In the genomic region with DNA sequence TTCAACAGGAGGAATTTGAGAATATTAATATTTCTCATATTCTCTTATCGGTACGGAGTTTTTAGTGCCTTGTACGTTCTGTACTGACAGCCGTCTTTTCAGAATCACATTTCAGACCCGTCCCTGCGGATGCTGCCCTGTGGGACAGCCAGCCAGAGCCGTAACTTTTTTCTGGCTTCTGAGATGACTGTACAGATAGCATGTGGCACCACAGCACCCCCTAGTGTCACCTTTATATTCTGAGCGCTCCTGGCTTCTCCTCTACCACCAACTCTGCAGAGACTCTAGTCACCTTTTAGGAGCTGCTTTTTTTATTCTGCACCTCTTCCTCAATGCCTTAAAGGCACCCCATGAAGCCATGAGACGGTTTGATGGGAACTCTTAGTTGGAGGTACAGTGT, we compare ENCODE assay signal across 8 mouse cellular contexts. TPM values are rescaled to one million over a fixed set of nuclear protein-coding genes. Genes with fewer than 3 reads are reported as not detected.
A peak's percentile ranks its signal among the peaks of the same experiment; 100 is the strongest.
DNase-seq lines count a peak whose midpoint lies in the region; ATAC-seq and TF ChIP-seq lines count a peak whose summit lies in the region.

No protein-coding gene starts in this region.

- 10% methylated on average over 9 of the region's 9 CpGs for WGBS in heart, embryonic 13.5 days
- WGBS in kidney, embryonic 16.5 days = 6% methylated on average over 9 of the region's 9 CpGs
- WGBS in lung, embryonic 14.5 days = 7% methylated on average over 9 of the region's 9 CpGs

- H3K4me2 ChIP-seq in heart, embryonic 13.5 days = peak overlapping the region; percentile 65
- H3K4me2 ChIP-seq in kidney, embryonic 16.5 days (replicated peaks; ENCODE audit: low read depth, low read length) = peak overlapping the region; percentile 54
- H3K4me2 ChIP-seq in lung, embryonic 14.5 days = peak overlapping the region; percentile 56

- H3K4me1 ChIP-seq in ES-E14 (ENCODE audit: control insufficient read depth in 2 of 2, insufficient read depth in 2 of 2, low read length in 2 of 2, poor library complexity in 1 of 2) = peaks cover 0 to 7% of the 10 kb centered on the region in 2 experiments; a peak in 2 of 4 replicates
- H3K4me1 ChIP-seq in brown adipose tissue, adult 24 weeks (ENCODE audit: control insufficient read depth, insufficient read depth, insufficient read length, low read length) = no peaks in the 10 kb centered on the region
- H3K4me1 ChIP-seq in erythroblast, embryonic 14.5 days (ENCODE audit: control insufficient read depth) = peaks cover 29% of the 10 kb centered on the region
- peaks cover 33% of the 10 kb centered on the region for H3K4me1 ChIP-seq in heart, embryonic 13.5 days
- H3K4me1 ChIP-seq in kidney, embryonic 16.5 days (ENCODE audit: insufficient read depth, low read length) = peaks cover 26% of the 10 kb centered on the region
- peaks cover 10% of the 10 kb centered on the region; the same call in 1 of the 2 replicates for H3K4me1 ChIP-seq in lung, embryonic 14.5 days (ENCODE audit: insufficient read depth)

- no peaks in the 10 kb centered on the region for H3K27me3 ChIP-seq in erythroblast, embryonic 14.5 days (ENCODE audit: control insufficient read depth)
- no peaks in the 10 kb centered on the region for H3K27me3 ChIP-seq in heart, embryonic 13.5 days (replicated peaks)
- no peaks in the 10 kb centered on the region for H3K27me3 ChIP-seq in kidney, embryonic 16.5 days (ENCODE audit: insufficient read depth, low read length)
- H3K27me3 ChIP-seq in lung, embryonic 14.5 days (ENCODE audit: insufficient read depth, low read length) = no peaks in the 10 kb centered on the region

- in situ Hi-C loops in ES-E14 (cut with MboI; ENCODE audit: low sequenced_read_pairs in 2 of 2, unreplicated experiment in 2 of 2) = no loop called here

- H3K27ac ChIP-seq in ES-E14 (ENCODE audit: insufficient read depth, low read depth, low read length, poor library complexity, severe bottlenecking) = no peak overlapping the region
- H3K27ac ChIP-seq in brown adipose tissue, adult 24 weeks (replicated peaks; ENCODE audit: low read depth, low read length) = peak overlapping the region; percentile 54
- H3K27ac ChIP-seq in heart, embryonic 13.5 days (replicated peaks) = peak overlapping the region; percentile 80
- H3K27ac ChIP-seq in kidney, embryonic 16.5 days (ENCODE audit: low read length) = peak overlapping the region; percentile 89
- peak overlapping the region; percentile 61 for H3K27ac ChIP-seq in lung, embryonic 14.5 days (ENCODE audit: low read depth)

- peak overlapping the region in 1 of 2 experiments; percentile 8; a peak in 1 of 4 replicates for H3K4me3 ChIP-seq in ES-E14 (ENCODE audit: insufficient read depth in 1 of 2, low read depth in 1 of 2, low read length in 2 of 2, poor library complexity in 1 of 2, severe bottlenecking in 1 of 2)
- peak overlapping the region; percentile 31; the same call in 1 of the 2 replicates for H3K4me3 ChIP-seq in brown adipose tissue, adult 24 weeks (ENCODE audit: insufficient read depth, low read depth, low read length)
- H3K4me3 ChIP-seq in erythroblast, embryonic 14.5 days (replicated peaks) = peak overlapping the region; percentile 45
- peak overlapping the region; percentile 33 for H3K4me3 ChIP-seq in heart, embryonic 13.5 days
- H3K4me3 ChIP-seq in kidney, embryonic 16.5 days (ENCODE audit: low read length) = peak overlapping the region; percentile 30
- H3K4me3 ChIP-seq in lung, embryonic 14.5 days (ENCODE audit: low read depth, low read length) = peak overlapping the region; percentile 14; the same call in 1 of the 2 replicates

- TF ChIP-seq CTCF in lung, embryonic 14.5 days (IDR thresholded peaks at IDR 0.05; ENCODE audit: low read depth) = peak; percentile 88

- peak; percentile 63 for DNase-seq in ES-E14 (ENCODE audit: low read depth, low spot score)
- peak; percentile 95 for DNase-seq in lung, embryonic 14.5 days
- peak; percentile 59 to 86 for DNase-seq in thymus, postnatal 10 days (ENCODE audit: low spot score in 2 of 2)

- H3K9me3 ChIP-seq in ES-E14 (ENCODE audit: control insufficient read depth, insufficient read depth, low read depth, low read length) = no peaks in the 10 kb centered on the region
- no peaks in the 10 kb centered on the region for H3K9me3 ChIP-seq in erythroblast, embryonic 14.5 days (ENCODE audit: control insufficient read depth, low read length)
- 0 out of 2 replicates have a peak, but pooled peaks cover 2% of the 10 kb centered on the region for H3K9me3 ChIP-seq in heart, embryonic 13.5 days
- no peaks in the 10 kb centered on the region for H3K9me3 ChIP-seq in kidney, embryonic 16.5 days (ENCODE audit: low read length)
- H3K9me3 ChIP-seq in lung, embryonic 14.5 days (ENCODE audit: low read depth, low read length) = no peaks in the 10 kb centered on the region

- peaks cover 2% of the 10 kb centered on the region; the same call in 1 of the 2 replicates for H3K36me3 ChIP-seq in ES-E14 (ENCODE audit: control insufficient read depth, insufficient read depth, low read length, poor library complexity, severe bottlenecking)
- H3K36me3 ChIP-seq in erythroblast, embryonic 14.5 days (ENCODE audit: control insufficient read depth) = peaks cover 13% of the 10 kb centered on the region
- peaks cover 13% of the 10 kb centered on the region for H3K36me3 ChIP-seq in heart, embryonic 13.5 days
- H3K36me3 ChIP-seq in kidney, embryonic 16.5 days (ENCODE audit: insufficient read depth, low read length) = peaks cover 13% of the 10 kb centered on the region; the same call in 1 of the 2 replicates
- H3K36me3 ChIP-seq in lung, embryonic 14.5 days (ENCODE audit: insufficient read depth) = no peaks in the 10 kb centered on the region

- peak; percentile 52; the same call in 1 of the 2 replicates for ATAC-seq in heart, embryonic 13.5 days (ENCODE audit: extremely low read depth, insufficient number of reproducible peaks, low FRiP score, low TSS enrichment)
- peak; percentile 62; the same call in 1 of the 2 replicates for ATAC-seq in kidney, embryonic 16.5 days (ENCODE audit: low FRiP score, low TSS enrichment)
- peak; percentile 74 for ATAC-seq in lung, embryonic 14.5 days (ENCODE audit: insufficient read depth)
- peak; percentile 66 for ATAC-seq in neutrophil, adult 5-6 weeks (ENCODE audit: extremely low read depth, insufficient number of reproducible peaks, low FRiP score, poor library complexity, severe bottlenecking)

- H3K9ac ChIP-seq in ES-E14 (ENCODE audit: insufficient read depth, low read depth, low read length, poor library complexity, severe bottlenecking) = no peak overlapping the region
- 0 out of 2 replicates have a peak overlapping the region, but pooled peaks have one; percentile 50 for H3K9ac ChIP-seq in heart, embryonic 13.5 days
- peak overlapping the region; percentile 53 for H3K9ac ChIP-seq in kidney, embryonic 16.5 days (replicated peaks; ENCODE audit: low read length)
- no peak overlapping the region for H3K9ac ChIP-seq in lung, embryonic 14.5 days

TF ChIP-seq in ES-E14, 5 proteins besides CTCF, POLR2A, EP300 and RAD21:
- no peak for TF ChIP-seq ZC3H11A (IDR thresholded peaks at IDR 0.05; ENCODE audit: borderline replicate concordance, low read depth, low read length)
- TF ChIP-seq MAFK (IDR thresholded peaks at IDR 0.05; ENCODE audit: insufficient read depth, low read depth, low read length) = no peak
- TF ChIP-seq ZNF384 (IDR thresholded peaks at IDR 0.05; ENCODE audit: low read depth, low read length) = peak; percentile 39; the same call in 1 of the 2 replicates
- no peak for TF ChIP-seq HCFC1 (IDR thresholded peaks at IDR 0.05; ENCODE audit: borderline replicate concordance, insufficient read depth, low read length)
- TF ChIP-seq CHD2 (IDR thresholded peaks at IDR 0.05; ENCODE audit: low read depth, low read length) = no peak

RNA-seq across cellular contexts. Expression of a gene that starts 47.7 kb away (rescaled TPM):
- total RNA-seq in ES-E14 (2012; rRNA removed) = not detected in 2 replicates
- polyA plus RNA-seq in brown adipose tissue, adult 24 weeks (2012; ENCODE audit: insufficient read depth, insufficient read length, missing spikeins) = not detected in 2 replicates
- polyA plus RNA-seq in erythroblast, embryonic 14.5 days (2012) = not detected in 2 replicates
- not detected in 2 replicates for polyA plus RNA-seq in heart, embryonic 13.5 days (2015; fragmentation: Nextera tagmentation; extraction: Ambion mirVana)
- polyA plus RNA-seq in kidney, embryonic 16.5 days (2015; fragmentation: Nextera tagmentation; extraction: Ambion mirVana) = not detected in 2 replicates
- polyA plus RNA-seq in lung, embryonic 14.5 days (2014; fragmentation: Nextera tagmentation; extraction: Ambion mirVana) = not detected in 2 replicates
- not detected in 2 replicates for total RNA-seq in neutrophil, adult 5-6 weeks (2017)

Comparison
In these comparisons a context has a peak if more than half of its experiments do, and no peak if none do; other contexts are left out.
1. H3K9ac ChIP-seq: peak in heart, embryonic 13.5 days (single experiment) and kidney, embryonic 16.5 days (single experiment); none in ES-E14 (single experiment) and lung, embryonic 14.5 days (single experiment).
2. Peak in every context shown above with its lines, with median percentiles within 50 percentile points of each other: DNase-seq, ATAC-seq and H3K4me2 ChIP-seq.